Mouse (Mus musculus) heart, postnatal 14 days (tissue): Measurements from ENCODE around the gene Slc25a24. TPM values are rescaled to one million over a fixed set of nuclear protein-coding genes. Genes with fewer than 3 reads are reported as not detected.

Source experiments
- DNase-seq, 2 experiments: peaks; one replicate each; pipeline ENCODE4 v3.0.0; 2021 to 2022
- intact Hi-C: fragments of 180-260 bp; cut with DNase I; formaldehyde crosslinking; loops from one replicate; pipeline ENCODE4 v1.15.1; 2025
- long read RNA-seq, 2 experiments: library from polyadenylated mRNA; stranded (forward); transcript quantifications; one replicate each; pipeline ENCODE4 v2.0.0; 2021
- total RNA-seq, 2 experiments: library from RNA; stranded (reverse); gene quantifications; 2 replicates each; pipeline ENCODE4 v1.2.3; 2021

Gene Slc25a24
- total RNA-seq = 1 to 10 TPM; 7.7 to 9.3 TPM
- long read RNA-seq, experiment 1, partial matches to known transcripts = 0 of 2 reads
- long read RNA-seq, experiment 1, other reads (novel, unspliced or antisense) = 0 of 2 reads
- long read RNA-seq, experiment 2, partial matches to known transcripts = 0 of 2 reads
- long read RNA-seq, experiment 2, other reads (novel, unspliced or antisense) = 0 of 2 reads

DNA sequence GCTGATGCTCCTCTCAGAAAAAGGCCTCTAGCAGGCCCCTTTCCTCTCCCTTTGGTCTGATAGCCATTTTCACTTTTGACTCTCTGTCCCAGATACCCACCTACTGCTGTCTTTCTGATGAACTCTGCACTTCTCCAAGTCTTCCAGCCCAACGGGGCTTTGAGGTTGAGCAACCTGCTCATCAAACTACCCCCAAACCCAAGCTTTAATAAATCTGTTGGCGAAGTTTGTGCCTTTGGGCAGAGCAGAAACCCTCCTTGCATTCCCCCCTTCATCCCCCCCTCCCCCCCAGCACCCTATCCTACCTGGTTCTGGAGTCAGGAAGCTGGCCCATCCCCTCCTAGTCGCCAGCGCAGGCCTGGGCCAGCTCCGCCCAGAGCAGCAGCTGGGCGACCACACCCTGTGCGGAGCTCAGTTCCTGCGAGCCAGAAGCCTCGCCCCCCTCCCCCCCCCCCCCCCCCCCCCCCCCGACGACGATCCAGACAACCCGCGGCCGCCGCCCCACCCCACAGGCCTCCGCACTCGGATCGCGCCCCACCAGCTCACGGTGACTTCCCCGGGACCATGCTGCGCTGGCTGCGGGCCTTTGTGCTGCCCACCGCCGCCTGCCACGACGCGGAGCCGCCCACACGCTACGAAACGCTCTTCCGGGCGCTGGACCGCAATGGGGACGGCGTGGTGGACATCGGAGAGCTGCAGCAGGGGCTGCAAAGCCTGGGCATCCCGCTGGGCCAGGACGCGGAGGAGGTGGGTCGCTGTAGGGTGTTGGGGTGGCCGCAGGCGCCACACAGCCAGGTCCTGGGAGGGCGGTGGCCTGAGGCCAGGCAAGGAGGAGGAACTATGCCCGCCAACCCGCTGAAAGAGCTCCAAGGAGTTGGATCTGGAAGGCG is at the start of gene Slc25a24:
TSS of gene Slc25a24 (plus strand) at position 509 of the 890 bp plus-strand sequence.
- intact Hi-C loops = no loop called here
- peak; percentile 65 to 67 for DNase-seq

- no peak for DNase-seq
- intact Hi-C loops = no loop called here
Observed at GRCm38 (mm10) chr3:109080169-109080568, 42.8 kb upstream of the Slc25a24 start, which contains the start of gene Slc25a54. Gene Slc25a54 (plus strand): TSS chr3:109080469.

- DNase-seq = no peak
- intact Hi-C loops = no loop called here
Observed at GRCm38 (mm10) chr3:109084418-109084817, 38.5 kb upstream of the Slc25a24 start.

DNA sequence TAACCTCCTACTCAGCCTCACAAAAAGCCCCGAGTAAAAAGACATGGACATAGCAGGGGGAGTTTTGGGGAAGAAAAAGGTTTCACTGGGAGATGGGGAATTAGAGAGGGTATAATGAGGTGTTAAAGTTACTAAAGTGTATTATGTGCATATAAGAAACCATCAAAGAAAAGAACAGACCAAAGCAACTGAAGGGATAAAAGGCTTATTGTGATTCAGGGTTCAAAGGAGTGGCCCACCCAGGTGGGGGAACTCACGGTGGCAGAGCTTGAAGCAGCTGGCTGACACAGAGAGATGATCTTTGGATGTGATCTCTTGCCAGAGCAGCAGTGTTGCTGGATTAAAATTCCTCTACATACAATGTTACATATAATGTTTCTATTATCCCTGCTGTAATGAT is 34.5 kb upstream of the Slc25a24 start:
- intact Hi-C loops = no loop called here
- no peak for DNase-seq

DNA sequence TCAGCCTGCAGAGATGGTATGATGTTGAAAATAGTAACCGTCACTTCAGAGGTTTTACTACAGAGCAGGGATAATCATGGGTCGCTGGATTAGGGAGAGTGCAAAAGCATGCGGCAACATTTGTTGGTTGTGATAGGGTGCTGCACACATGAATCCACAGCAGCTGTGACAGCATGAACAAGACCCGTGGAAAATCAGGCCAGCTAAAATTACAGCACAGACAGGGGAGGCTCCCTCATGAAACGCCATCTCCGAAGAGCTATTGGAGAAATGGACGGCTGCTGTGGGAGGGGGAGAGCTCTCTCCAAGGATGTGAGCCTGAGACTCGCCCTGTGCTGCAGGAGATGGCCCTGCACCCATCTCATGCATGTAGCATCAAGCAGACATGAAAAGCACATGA is 18.2 kb upstream of the Slc25a24 start:
- intact Hi-C loops = no loop called here
- DNase-seq = no peak

DNA sequence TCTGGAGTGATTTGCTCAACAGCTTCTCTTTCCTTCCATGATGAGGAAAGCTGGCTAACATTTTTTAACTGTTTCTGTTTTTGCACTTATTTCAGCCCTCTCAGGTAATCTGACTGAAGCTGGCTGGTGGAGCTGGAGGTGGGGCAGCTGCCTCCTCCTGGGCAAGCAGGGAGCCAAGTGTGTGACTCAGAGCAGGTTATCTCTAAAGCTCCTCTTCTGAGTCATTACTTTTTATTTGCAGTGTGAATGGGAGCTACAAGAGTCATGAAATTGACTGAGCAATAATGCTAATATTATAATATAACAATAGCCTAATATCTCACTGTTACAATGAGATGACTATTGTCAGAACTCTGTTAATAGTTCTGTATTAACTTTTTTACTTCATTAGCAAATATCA is 5.8 kb upstream of the Slc25a24 start:
- DNase-seq = no peak

GRCm38 (mm10) chr3:109119562-109119961 is 3.4 kb upstream of the Slc25a24 start:
- no peak for DNase-seq
- intact Hi-C loops = no loop called here

More for the DNA sequence above, 5.8 kb upstream of the Slc25a24 start:
- intact Hi-C loops = no loop called here

DNA sequence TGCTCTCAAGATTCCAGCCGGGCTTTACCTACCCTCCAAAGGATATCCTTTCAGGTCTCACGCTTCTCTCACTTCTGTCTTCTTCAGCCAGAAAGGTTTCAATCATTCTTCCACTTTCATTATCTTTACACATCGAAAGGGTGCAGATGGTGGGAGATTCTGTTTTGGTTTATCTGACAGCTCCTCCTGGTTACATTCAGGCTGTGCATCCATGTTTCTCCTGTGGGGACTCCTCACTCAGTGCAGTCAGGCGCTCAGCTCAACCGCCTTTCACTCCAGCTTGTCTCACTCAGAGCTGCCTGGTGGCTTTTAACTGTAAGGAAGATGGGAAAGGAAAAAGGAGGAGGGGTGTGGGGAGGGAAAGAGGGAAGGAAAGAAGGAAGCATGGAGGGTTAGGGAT is 3.0 kb upstream of the Slc25a24 start:
- DNase-seq = no peak
- intact Hi-C loops = no loop called here

- intact Hi-C loops = no loop called here
- peak; percentile 50 to 54 for DNase-seq
Observed at GRCm38 (mm10) chr3:109123531-109123981, 607 bp downstream of the Slc25a24 start.

- DNase-seq = no peak
- intact Hi-C loops = no loop called here
Observed at GRCm38 (mm10) chr3:109124091-109124490, 1.1 kb downstream of the Slc25a24 start.

- peak in 1 of 2 experiments; percentile 10 for DNase-seq
- intact Hi-C loops = no loop called here
Observed at GRCm38 (mm10) chr3:109125531-109125930, 2.6 kb downstream of the Slc25a24 start.

- intact Hi-C loops = no loop called here
- DNase-seq = no peak
Observed at GRCm38 (mm10) chr3:109129768-109130167, 6.8 kb downstream of the Slc25a24 start.

GRCm38 (mm10) chr3:109132966-109133365 is 10.0 kb downstream of the Slc25a24 start:
- DNase-seq = no peak
- intact Hi-C loops = no loop called here

- DNase-seq = no peak
- intact Hi-C loops = no loop called here
Observed at GRCm38 (mm10) chr3:109134036-109134435, 11.1 kb downstream of the Slc25a24 start.

DNA sequence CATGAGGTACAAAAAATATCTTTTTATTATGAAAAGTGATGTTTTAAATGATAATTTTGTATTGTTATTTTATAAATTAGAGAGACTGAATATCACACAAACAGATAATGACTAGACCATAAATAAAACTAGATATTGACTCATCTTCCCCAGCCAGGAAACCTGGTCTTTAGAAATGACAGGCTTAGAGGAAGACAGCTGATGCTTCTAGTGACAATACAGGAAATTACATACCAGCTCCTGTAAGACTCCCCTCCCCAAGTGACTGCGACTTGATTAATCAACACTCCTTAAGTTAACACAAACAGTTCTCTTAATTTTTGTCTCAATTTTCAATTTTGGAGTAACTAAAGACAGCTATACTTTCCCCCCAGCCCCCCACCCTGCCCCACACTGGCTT is 12.4 kb downstream of the Slc25a24 start:
- intact Hi-C loops = no loop called here
- DNase-seq = no peak

DNA sequence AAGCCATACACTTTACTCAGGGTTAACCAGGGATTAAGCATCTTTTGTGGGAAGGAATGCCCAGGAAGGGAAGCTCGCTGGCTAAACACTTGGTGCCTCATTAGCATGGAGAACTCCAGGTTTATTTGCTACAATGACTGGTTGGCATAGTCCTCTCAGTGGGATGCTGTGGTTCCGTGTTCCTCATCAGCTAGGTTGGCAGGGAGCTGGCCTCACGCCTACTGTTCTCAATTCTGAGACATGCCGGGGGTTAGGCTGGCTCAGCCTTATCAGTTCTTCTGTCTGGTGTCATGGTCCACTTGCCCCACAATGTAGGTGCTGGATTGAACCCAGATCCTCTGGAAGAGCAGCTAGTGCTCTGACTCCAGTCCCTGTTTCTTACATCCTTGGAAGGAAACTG is 29.6 kb downstream of the Slc25a24 start:
- intact Hi-C loops = no loop called here
- no peak for DNase-seq

- intact Hi-C loops = no loop called here
- DNase-seq = no peak
Observed at GRCm38 (mm10) chr3:109153410-109153809, 30.5 kb downstream of the Slc25a24 start.

- intact Hi-C loops = no loop called here
- no peak for DNase-seq
Observed at GRCm38 (mm10) chr3:109155926-109156669, 33.1 kb downstream of the Slc25a24 start.

- intact Hi-C loops = no loop called here
Observed at GRCm38 (mm10) chr3:109157481-109157880, 34.5 kb downstream of the Slc25a24 start.

GRCm38 (mm10) chr3:109164088-109164487 is 41.1 kb downstream of the Slc25a24 start:
- intact Hi-C loops = no loop called here
- DNase-seq = no peak

More at GRCm38 (mm10) chr3:109157481-109157880, 34.5 kb downstream of the Slc25a24 start:
- no peak for DNase-seq

DNA sequence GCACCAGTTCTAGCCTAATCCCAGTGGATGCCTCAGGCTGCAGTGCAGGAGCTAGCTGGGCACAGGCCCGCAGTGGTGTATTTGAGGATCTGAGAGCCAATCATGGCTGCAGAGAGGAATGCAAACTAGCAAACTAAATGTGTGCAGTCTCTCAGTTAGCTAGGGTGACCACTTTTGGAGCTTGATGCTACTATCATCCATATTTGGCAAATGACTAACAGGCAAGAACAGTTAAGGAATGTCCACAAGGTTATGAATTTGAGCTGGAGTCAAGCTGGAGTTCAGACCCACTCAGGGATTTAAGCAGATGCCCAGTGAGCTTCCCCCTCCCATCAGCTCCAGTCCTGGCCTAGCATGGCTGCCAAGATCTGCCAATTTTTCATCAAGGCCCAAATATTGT is 41.7 kb downstream of the Slc25a24 start:
- intact Hi-C loops = no loop called here
- no peak for DNase-seq
